In the genomic region with DNA sequence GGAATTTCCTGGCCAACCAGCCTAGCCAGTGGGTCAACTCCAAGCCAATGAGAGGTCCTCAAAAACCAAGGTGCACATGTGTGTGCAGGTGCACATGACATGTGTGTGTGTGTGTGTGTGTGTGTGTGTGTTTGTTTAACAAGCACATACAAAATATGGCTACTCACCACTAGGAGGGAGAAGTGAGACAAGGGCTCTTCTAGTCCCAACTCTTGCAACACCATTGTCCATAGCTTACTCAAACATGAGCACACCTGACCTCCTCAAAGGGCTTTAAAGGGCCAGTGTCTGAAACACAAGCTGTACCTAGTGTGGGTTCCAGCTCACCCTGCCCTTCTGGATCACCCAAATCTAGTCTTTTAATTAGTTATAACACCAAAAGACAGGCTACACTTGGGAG, we compare ENCODE assay signal across 33 mouse cellular contexts. TPM values are rescaled to one million over a fixed set of nuclear protein-coding genes. Genes with fewer than 3 reads are reported as not detected.
DNase-seq lines count a peak whose midpoint lies in the region; ATAC-seq and TF ChIP-seq lines count a peak whose summit lies in the region.
"Had no signal": no experiment of that assay in that cellular context is flagged by ENCODE, and none has a peak within 500 bp of the region (broad histone marks: within the 10 kb centered on the region; RNA-seq: fewer than 3 reads in every experiment).

No protein-coding gene starts in this region.

- H3K27ac ChIP-seq in kidney, postnatal 0 days, result no peak overlapping the region
- no peak overlapping the region for H3K27ac ChIP-seq in kidney, embryonic 14.5 days (ENCODE audit: low read depth, low read length)
- H3K27ac ChIP-seq in midbrain, postnatal 0 days (ENCODE audit: low read depth, low read length), result no peak overlapping the region
- H3K27ac ChIP-seq: gastrocnemius, adult 2 months; hindbrain, embryonic 15.5 days; limb, embryonic 13.5 days; liver, embryonic 12.5 days; midbrain, embryonic 10.5 days; midbrain, embryonic 15.5 days had no signal

- TF ChIP-seq CTCF in kidney, postnatal 0 days (IDR thresholded peaks at IDR 0.05; ENCODE audit: low read depth), result 0 out of 2 replicates have a peak, but pooled peaks have one; percentile 17
- TF ChIP-seq CTCF in midbrain, postnatal 0 days (IDR thresholded peaks at IDR 0.05), result no peak; the same call in 1 of the 2 replicates

- H3K9ac ChIP-seq in kidney, postnatal 0 days (ENCODE audit: low read depth, low read length), result no peak overlapping the region
- H3K9ac ChIP-seq in kidney, embryonic 14.5 days (ENCODE audit: low read depth, low read length), result no peak overlapping the region
- H3K9ac ChIP-seq in midbrain, postnatal 0 days (replicated peaks; ENCODE audit: low read length, poor library complexity, severe bottlenecking), result no peak overlapping the region
- H3K9ac ChIP-seq: hindbrain, embryonic 15.5 days; limb, embryonic 13.5 days; liver, embryonic 12.5 days; midbrain, embryonic 15.5 days had no signal

- no peak for ATAC-seq in kidney, postnatal 0 days (replicated peaks; ENCODE audit: low FRiP score, low read depth)
- ATAC-seq in kidney, embryonic 14.5 days (ENCODE audit: low FRiP score, low TSS enrichment), result no peak
- ATAC-seq in midbrain, postnatal 0 days (ENCODE audit: low FRiP score), result no peak
- ATAC-seq: activated CD4-positive, CD25-positive, alpha-beta regulatory T cell, adult 4 months; forebrain, embryonic 16.5 days; liver, embryonic 12.5 days; midbrain, embryonic 15.5 days had no signal

- no peaks in the 10 kb centered on the region for H3K9me3 ChIP-seq in kidney, postnatal 0 days (replicated peaks; ENCODE audit: low read length)
- no peaks in the 10 kb centered on the region for H3K9me3 ChIP-seq in kidney, embryonic 14.5 days (ENCODE audit: control insufficient read depth, low read length)
- no peaks in the 10 kb centered on the region for H3K9me3 ChIP-seq in midbrain, postnatal 0 days (ENCODE audit: low read length)
- H3K9me3 ChIP-seq: hindbrain, embryonic 15.5 days; limb, embryonic 13.5 days; liver, embryonic 12.5 days; midbrain, embryonic 10.5 days; midbrain, embryonic 15.5 days had no signal

- H3K4me1 ChIP-seq in kidney, postnatal 0 days (replicated peaks; ENCODE audit: insufficient read depth, low read length), result no peaks in the 10 kb centered on the region
- 0 out of 2 replicates have a peak, but pooled peaks cover 4% of the 10 kb centered on the region for H3K4me1 ChIP-seq in kidney, embryonic 14.5 days (ENCODE audit: control insufficient read depth, insufficient read depth, low read length)
- H3K4me1 ChIP-seq in midbrain, postnatal 0 days (ENCODE audit: insufficient read depth, low read length), result no peaks in the 10 kb centered on the region
- H3K4me1 ChIP-seq: hindbrain, embryonic 15.5 days; limb, embryonic 13.5 days; liver, embryonic 12.5 days; midbrain, embryonic 10.5 days; midbrain, embryonic 15.5 days had no signal

- no peak for DNase-seq in kidney, postnatal 0 days (ENCODE audit: low spot score)
- DNase-seq in 416B (ENCODE audit: low read depth) (peak; percentile 38), ES-CJ7 (ENCODE audit: low read depth, low spot score) (peak; percentile 14)
- peak; percentile 53 for DNase-seq in lung, postnatal 36 days
- DNase-seq in left cerebral cortex, adult 8-10 months (ENCODE audit: low spot score in 2 of 2), result no peak
- no peak for DNase-seq in midbrain, postnatal 0 days (ENCODE audit: low spot score)
- DNase-seq: adrenal gland, adult 8-10 months; cerebellum, adult 2 months; cerebellum, postnatal 14 days; gastrocnemius, adult 2 months; gastrocnemius, postnatal 36 days; heart, adult 18-20 months; kidney, adult 8-10 months; kidney, postnatal 14 days; layer of hippocampus, adult 9-11 months; right cerebral cortex, postnatal 4 days; thymus, postnatal 4 days had no signal

- no peaks in the 10 kb centered on the region for H3K36me3 ChIP-seq in kidney, postnatal 0 days (ENCODE audit: insufficient read depth, low read length)
- H3K36me3 ChIP-seq in kidney, embryonic 14.5 days (ENCODE audit: control insufficient read depth, insufficient read depth, low read length), result no peaks in the 10 kb centered on the region
- no peaks in the 10 kb centered on the region for H3K36me3 ChIP-seq in midbrain, postnatal 0 days (ENCODE audit: insufficient read depth, low read length)
- H3K36me3 ChIP-seq: hindbrain, embryonic 15.5 days; limb, embryonic 13.5 days; liver, embryonic 12.5 days; midbrain, embryonic 10.5 days; midbrain, embryonic 15.5 days had no signal

- H3K27me3 ChIP-seq in kidney, postnatal 0 days (ENCODE audit: insufficient read depth, low read length), result no peaks in the 10 kb centered on the region
- H3K27me3 ChIP-seq in kidney, embryonic 14.5 days (ENCODE audit: control insufficient read depth, insufficient read depth, low read length), result no peaks in the 10 kb centered on the region
- no peaks in the 10 kb centered on the region for H3K27me3 ChIP-seq in midbrain, postnatal 0 days (ENCODE audit: insufficient read depth, low read length)
- H3K27me3 ChIP-seq: hindbrain, embryonic 15.5 days; limb, embryonic 13.5 days; midbrain, embryonic 15.5 days had no signal

- H3K4me3 ChIP-seq in kidney, postnatal 0 days (replicated peaks; ENCODE audit: low read depth, low read length), result no peak overlapping the region
- no peak overlapping the region for H3K4me3 ChIP-seq in kidney, embryonic 14.5 days (ENCODE audit: low read length)
- no peak overlapping the region for H3K4me3 ChIP-seq in midbrain, postnatal 0 days (ENCODE audit: low read depth, low read length)
- H3K4me3 ChIP-seq: erythroblast, embryonic 14.5 days; gastrocnemius, adult 2 months; hindbrain, embryonic 15.5 days; limb, embryonic 13.5 days; liver, embryonic 12.5 days; midbrain, embryonic 10.5 days; midbrain, embryonic 15.5 days had no signal

- H3K4me2 ChIP-seq in kidney, postnatal 0 days (ENCODE audit: low read length), result no peak overlapping the region
- H3K4me2 ChIP-seq in kidney, embryonic 14.5 days (replicated peaks; ENCODE audit: low read depth, low read length), result no peak overlapping the region
- H3K4me2 ChIP-seq in midbrain, postnatal 0 days (ENCODE audit: low read depth, low read length, poor library complexity, severe bottlenecking), result no peak overlapping the region
- H3K4me2 ChIP-seq: heart, embryonic 11.5 days; hindbrain, embryonic 15.5 days; limb, embryonic 13.5 days; liver, embryonic 12.5 days; midbrain, embryonic 15.5 days had no signal

RNA-seq across cellular contexts. Expression of a gene that starts 12.9 kb away (rescaled TPM):
- polyA plus RNA-seq in kidney, postnatal 0 days (2015; fragmentation: Nextera tagmentation; extraction: Ambion mirVana), result 19.9 and 23.4 TPM in 2 replicates
- 0.20 and 0.46 TPM in 2 replicates for polyA plus RNA-seq in kidney, embryonic 14.5 days (2014; fragmentation: Nextera tagmentation; extraction: Ambion mirVana)
- under 1 TPM in 2 of 4 experiments, not detected in 2; 0.30 to 0.57 TPM for total RNA-seq in left cerebral cortex, adult 8-10 months (2022)
- 0.22 and 0.47 TPM in 2 replicates for total RNA-seq in midbrain, postnatal 0 days (2014; rRNA removed)
- 0.15 and 0.38 TPM in 2 replicates for polyA plus RNA-seq in midbrain, postnatal 0 days (2015; fragmentation: Nextera tagmentation; extraction: Ambion mirVana)
- total RNA-seq: gastrocnemius, adult 2 months; gastrocnemius, postnatal 36 days; heart, adult 18-20 months; hematopoietic stem cell, adult 5-6 weeks; left cerebral cortex, adult 18-20 months; megakaryocyte progenitor cell, adult 5-6 weeks; neutrophil, adult 5-6 weeks had no signal
- polyA plus RNA-seq: activated CD4-positive, CD25-positive, alpha-beta regulatory T cell, adult 4 months; cerebellum, adult 2 months; erythroblast, embryonic 14.5 days; heart, embryonic 11.5 days; intestine, embryonic 14.5 days; liver, embryonic 12.5 days; midbrain, embryonic 10.5 days; neural tube, embryonic 11.5 days had no signal

RNA-seq across cellular contexts. Expression of a gene that starts 24.6 kb away (rescaled TPM):
- 0.51 and 1.3 TPM in 2 replicates for polyA plus RNA-seq in kidney, postnatal 0 days (2015; fragmentation: Nextera tagmentation; extraction: Ambion mirVana)
- polyA plus RNA-seq in kidney, embryonic 14.5 days (2014; fragmentation: Nextera tagmentation; extraction: Ambion mirVana), result 1.2 and 1.6 TPM in 2 replicates
- 1 to 10 TPM in 3 of 4 experiments, under 1 TPM in 1; 0.94 to 1.9 (median 1.9) TPM for total RNA-seq in left cerebral cortex, adult 8-10 months (2022)
- total RNA-seq in midbrain, postnatal 0 days (2014; rRNA removed), result 0.82 and 1.7 TPM in 2 replicates
- polyA plus RNA-seq in midbrain, postnatal 0 days (2015; fragmentation: Nextera tagmentation; extraction: Ambion mirVana), result 0.62 and 1.0 TPM in 2 replicates
- total RNA-seq: gastrocnemius, postnatal 36 days had no signal
- polyA plus RNA-seq: erythroblast, embryonic 14.5 days had no signal

Comparison
In these comparisons a context has a peak if more than half of its experiments do, and no peak if none do; other contexts are left out.
1. RNA of a gene that starts 12.9 kb away (polyA plus RNA-seq): 19.9 to 23.4 TPM in kidney, postnatal 0 days; 0.20 to 0.46 TPM in kidney, embryonic 14.5 days and 0.15 to 0.38 TPM in midbrain, postnatal 0 days; every median in the first group is over 10 times any median in the second.
2. DNase-seq: peak in 416B (single experiment), ES-CJ7 (single experiment) and lung, postnatal 36 days (single experiment); none in kidney, postnatal 0 days (single experiment), left cerebral cortex, adult 8-10 months (0 of 2) and midbrain, postnatal 0 days (single experiment).